Mouse (Mus musculus) c-Kit-positive CD71-positive TER-119-negative erythroid progenitor cells, embryonic 14.5 days (primary cell): ENCODE data around the gene Gm13420.
A peak's percentile ranks its signal among the peaks of the same experiment; 100 is the strongest.
"Not testable (repeated sequence)": the region's sequence is repeated elsewhere in the genome, so short reads cannot be mapped to it uniquely, and the experiment has no call there.

ENCODE experiments used
- DNase-seq: peaks from one replicate; pipeline ENCODE4 v3.0.0-alpha.2; 2013; ENCODE audit warnings: low read depth

Gene Gm13420

GRCm38 (mm10) chr2:29737209-29737925, 14.1 kb downstream of the Gm13420 start:
- DNase-seq, result no peak

GRCm38 (mm10) chr2:29735708-29736107, 15.8 kb downstream of the Gm13420 start:
- no peak for DNase-seq

- no peak for DNase-seq
Measured at GRCm38 (mm10) chr2:29733348-29733747, 18.1 kb downstream of the Gm13420 start.

GRCm38 (mm10) chr2:29732559-29732958, 18.9 kb downstream of the Gm13420 start:
- DNase-seq, result no peak

GRCm38 (mm10) chr2:29731545-29731944, 19.9 kb downstream of the Gm13420 start:
- DNase-seq, result peak; percentile 22

- no peak for DNase-seq
Measured at GRCm38 (mm10) chr2:29729500-29729899, 22.0 kb downstream of the Gm13420 start.

- DNase-seq, result peak; percentile 11
Measured at GRCm38 (mm10) chr2:29724664-29725365, 26.7 kb downstream of the Gm13420 start.

GRCm38 (mm10) chr2:29723132-29723531, 28.4 kb downstream of the Gm13420 start:
- no peak for DNase-seq

- DNase-seq, result no peak
Measured at GRCm38 (mm10) chr2:29718581-29718980, 32.9 kb downstream of the Gm13420 start.

- DNase-seq, result no peak
Measured at GRCm38 (mm10) chr2:29716691-29717090, 34.8 kb downstream of the Gm13420 start.

- DNase-seq, result no peak
Measured at GRCm38 (mm10) chr2:29716143-29716542, 35.3 kb downstream of the Gm13420 start.

GRCm38 (mm10) chr2:29714127-29714526, 37.4 kb downstream of the Gm13420 start:
- no peak for DNase-seq

- DNase-seq, result no peak
Measured at GRCm38 (mm10) chr2:29713501-29713900, 38.0 kb downstream of the Gm13420 start.

- DNase-seq, result no peak
Measured at GRCm38 (mm10) chr2:29711877-29712276, 39.6 kb downstream of the Gm13420 start.

GRCm38 (mm10) chr2:29711038-29711437, 40.4 kb downstream of the Gm13420 start:
- no peak for DNase-seq

GRCm38 (mm10) chr2:29708209-29708608, 43.3 kb downstream of the Gm13420 start:
- not testable (repeated sequence) for DNase-seq

GRCm38 (mm10) chr2:29707731-29708130, 43.8 kb downstream of the Gm13420 start:
- DNase-seq, result no peak

- no peak for DNase-seq
Measured at GRCm38 (mm10) chr2:29706726-29707620, 44.5 kb downstream of the Gm13420 start.

GRCm38 (mm10) chr2:29705493-29705892, 46.0 kb downstream of the Gm13420 start:
- DNase-seq, result no peak

- no peak for DNase-seq
Measured at GRCm38 (mm10) chr2:29703104-29704081, 48.1 kb downstream of the Gm13420 start.

GRCm38 (mm10) chr2:29702189-29702588, 49.3 kb downstream of the Gm13420 start:
- DNase-seq, result no peak
